Mouse (Mus musculus): ENCODE measurements around the gene Slc4a1.

Gene Slc4a1

GRCm38 (mm10) chr11:102375196-102376173 is 9.5 kb upstream of the Slc4a1 start:
- peak; percentile 75 for DNase-seq (ENCODE audit: low spot score)

- DNase-seq (ENCODE audit: low spot score) = no peak
Measured at GRCm38 (mm10) chr11:102374108-102374725, 8.2 kb upstream of the Slc4a1 start.

GRCm38 (mm10) chr11:102373646-102374045 is 7.6 kb upstream of the Slc4a1 start:
- DNase-seq (ENCODE audit: low spot score) = no peak

GRCm38 (mm10) chr11:102372936-102373335 is 6.9 kb upstream of the Slc4a1 start:
- no peak for DNase-seq (ENCODE audit: low spot score)

GRCm38 (mm10) chr11:102371926-102372685 is 6.1 kb upstream of the Slc4a1 start:
- DNase-seq (ENCODE audit: low spot score) = no peak

- DNase-seq (ENCODE audit: low spot score) = no peak
Measured at GRCm38 (mm10) chr11:102370285-102370684, 4.3 kb upstream of the Slc4a1 start.

- DNase-seq (ENCODE audit: low spot score) = no peak
Measured at GRCm38 (mm10) chr11:102369263-102369662, 3.3 kb upstream of the Slc4a1 start.

- no peak for DNase-seq (ENCODE audit: low spot score)
Measured at GRCm38 (mm10) chr11:102368347-102368746, 2.3 kb upstream of the Slc4a1 start.

GRCm38 (mm10) chr11:102367504-102368280 is 1.7 kb upstream of the Slc4a1 start:
- DNase-seq (ENCODE audit: low spot score) = no peak

GRCm38 (mm10) chr11:102365699-102366098 is 304 bp downstream of the Slc4a1 start:
- no peak for DNase-seq (ENCODE audit: low spot score)

- no peak for DNase-seq (ENCODE audit: low spot score)
Measured at GRCm38 (mm10) chr11:102364570-102365371, 1.2 kb downstream of the Slc4a1 start.

GRCm38 (mm10) chr11:102363623-102364022 is 2.4 kb downstream of the Slc4a1 start:
- DNase-seq (ENCODE audit: low spot score) = no peak

GRCm38 (mm10) chr11:102361776-102362495 is 4.1 kb downstream of the Slc4a1 start:
- DNase-seq (ENCODE audit: low spot score) = no peak

- no peak for DNase-seq (ENCODE audit: low spot score)
Measured at GRCm38 (mm10) chr11:102358365-102358764, 7.6 kb downstream of the Slc4a1 start.

GRCm38 (mm10) chr11:102356636-102357350 is 9.2 kb downstream of the Slc4a1 start:
- DNase-seq (ENCODE audit: low spot score) = no peak

- DNase-seq (ENCODE audit: low spot score) = no peak
Measured at GRCm38 (mm10) chr11:102356190-102356589, 9.8 kb downstream of the Slc4a1 start.

GRCm38 (mm10) chr11:102355501-102355900 is 10.5 kb downstream of the Slc4a1 start:
- no peak for DNase-seq (ENCODE audit: low spot score)

- DNase-seq (ENCODE audit: low spot score) = no peak
Measured at GRCm38 (mm10) chr11:102353021-102353431, 13.0 kb downstream of the Slc4a1 start.

- DNase-seq (ENCODE audit: low spot score) = no peak
Measured at GRCm38 (mm10) chr11:102352378-102352777, 13.6 kb downstream of the Slc4a1 start.

All from embryo, embryonic 10 days (tissue).